Mouse (Mus musculus): ENCODE results near the gene Ankrd33b. TPM values are rescaled to one million over a fixed set of nuclear protein-coding genes. Genes with fewer than 3 reads are reported as not detected.

The Ankrd33b gene
- polyA plus RNA-seq, 1 experiment, result 6.1 TPM

DNA sequence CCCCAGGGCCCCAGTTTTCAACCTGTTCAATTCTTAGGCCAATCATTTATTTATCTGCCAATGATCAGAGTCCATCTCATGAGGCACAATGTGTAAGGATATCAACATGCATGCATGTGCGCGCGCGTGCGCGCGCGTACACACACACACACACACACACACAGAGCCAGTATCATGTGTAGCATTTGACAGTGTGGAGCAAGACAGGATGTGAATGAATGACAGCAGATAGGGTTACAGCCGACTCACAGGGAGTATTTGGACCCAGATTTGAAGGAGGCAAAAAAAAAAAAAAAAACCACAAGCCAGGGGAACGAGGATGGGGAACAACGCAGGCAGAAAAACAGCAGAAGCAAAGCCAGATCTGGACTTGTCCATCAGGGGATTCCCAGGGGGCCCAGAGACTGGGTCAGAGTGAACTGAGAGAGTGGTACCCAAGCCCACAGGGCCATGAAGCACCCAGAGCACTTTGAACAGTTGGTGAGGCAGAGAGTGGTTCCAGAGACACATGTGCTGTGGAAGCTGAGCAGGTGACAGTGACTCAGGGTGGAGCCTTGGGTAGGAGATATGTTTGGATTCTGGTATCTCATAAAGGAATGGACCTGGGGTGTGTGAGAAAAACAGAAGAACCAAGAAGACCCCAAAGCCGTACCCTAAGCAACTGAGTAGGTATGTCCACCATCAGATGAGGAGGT, 41.7 kb downstream of the Ankrd33b start:
- Histone ChIP-seq H3K79me2 (ENCODE audit: control insufficient read depth, insufficient read depth) (peaks cover 21% of the 10 kb centered on the region), H3K36me3 (ENCODE audit: control insufficient read depth, insufficient read depth) (peaks cover 15% of the 10 kb centered on the region), H3K27me3 (ENCODE audit: control insufficient read depth, insufficient read depth, insufficient read length) (no peaks in the 10 kb centered on the region), H3K79me3 (ENCODE audit: low read depth) (peaks cover 8% of the 10 kb centered on the region), H3ac (ENCODE audit: control insufficient read depth, insufficient read length, low read depth) (no peak overlapping the region), H3K4me3 (ENCODE audit: insufficient read depth, poor library complexity, severe bottlenecking) (no peak overlapping the region)
- no peak for TF ChIP-seq USF1 (IDR thresholded peaks at IDR 0.05; ENCODE audit: low read depth)

DNA sequence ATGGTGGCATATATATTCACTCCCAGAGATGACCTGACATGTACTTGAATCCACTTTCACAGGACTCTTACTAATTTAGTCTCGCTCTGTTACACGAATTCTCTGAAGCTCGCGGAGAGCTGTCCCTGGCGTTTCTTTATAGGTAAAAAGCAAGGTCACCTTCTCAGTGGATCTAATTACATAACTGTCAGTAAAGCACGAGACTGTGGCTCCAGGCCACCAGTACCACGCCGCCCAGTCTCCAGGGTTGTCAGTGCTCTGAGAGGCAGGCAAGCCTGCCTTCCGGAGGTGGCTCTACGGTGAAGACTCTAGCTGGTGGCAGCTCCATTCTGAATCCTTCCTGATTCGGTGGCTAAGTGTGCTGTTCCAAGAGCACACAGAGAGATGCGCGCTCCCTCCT, 43.0 kb downstream of the Ankrd33b start:
- H3K79me2 ChIP-seq (ENCODE audit: control insufficient read depth, insufficient read depth), result peaks cover 18% of the 10 kb centered on the region
- TF ChIP-seq CEBPB (IDR thresholded peaks at IDR 0.05; ENCODE audit: low read depth), result no peak
- TF ChIP-seq USF1 (IDR thresholded peaks at IDR 0.05; ENCODE audit: low read depth), result no peak
- no peak for TF ChIP-seq FOSL1 (IDR thresholded peaks at IDR 0.05; ENCODE audit: insufficient read depth, low read length, poor library complexity, severe bottlenecking)
- no peak for TF ChIP-seq MYOD1 (IDR thresholded peaks at IDR 0.05; ENCODE audit: control insufficient read depth, insufficient read length, low read depth)
- no peak for TF ChIP-seq MAX (IDR thresholded peaks at IDR 0.05)
- no peak for TF ChIP-seq MYOG (IDR thresholded peaks at IDR 0.05; ENCODE audit: control insufficient read depth, extremely low read depth, insufficient read length)
- no peak for TF ChIP-seq CTCF (IDR thresholded peaks at IDR 0.05; ENCODE audit: control insufficient read depth, insufficient read depth, insufficient read length)
- H3K4me3 ChIP-seq (ENCODE audit: insufficient read depth, poor library complexity, severe bottlenecking), result no peak overlapping the region
- peaks cover 15% of the 10 kb centered on the region for H3K36me3 ChIP-seq (ENCODE audit: control insufficient read depth, insufficient read depth)
- H3ac ChIP-seq (ENCODE audit: control insufficient read depth, insufficient read length, low read depth), result no peak overlapping the region
- H3K27me3 ChIP-seq (ENCODE audit: control insufficient read depth, insufficient read depth, insufficient read length), result no peaks in the 10 kb centered on the region
- H3K79me3 ChIP-seq (ENCODE audit: low read depth), result peaks cover 8% of the 10 kb centered on the region

DNA sequence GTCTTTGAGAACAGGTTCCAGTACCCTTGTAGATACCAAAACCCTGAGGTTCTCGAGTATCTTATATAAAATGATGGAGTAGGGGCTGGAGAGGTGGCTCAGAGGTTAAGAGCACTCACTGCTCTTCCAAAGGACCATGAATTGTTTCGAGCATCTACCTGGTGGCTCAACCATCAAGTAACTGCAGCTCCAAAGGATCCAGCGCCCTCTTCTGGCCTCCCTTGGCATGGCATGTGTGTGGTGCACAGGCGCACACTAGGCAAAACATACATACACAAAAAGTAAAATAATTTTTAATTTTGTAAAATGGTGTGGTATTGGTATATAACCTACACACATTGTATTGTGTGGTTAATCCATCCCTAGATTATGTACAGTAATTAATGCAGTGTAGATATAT, 43.8 kb downstream of the Ankrd33b start:
- Histone ChIP-seq H3K4me3 (ENCODE audit: insufficient read depth, poor library complexity, severe bottlenecking) (no peak overlapping the region), H3ac (ENCODE audit: control insufficient read depth, insufficient read length, low read depth) (no peak overlapping the region), H3K36me3 (ENCODE audit: control insufficient read depth, insufficient read depth) (peaks cover 15% of the 10 kb centered on the region), H3K79me3 (ENCODE audit: low read depth) (peaks cover 8% of the 10 kb centered on the region), H3K27me3 (ENCODE audit: control insufficient read depth, insufficient read depth, insufficient read length) (no peaks in the 10 kb centered on the region), H3K79me2 (ENCODE audit: control insufficient read depth, insufficient read depth) (peaks cover 17% of the 10 kb centered on the region)
- TF ChIP-seq CTCF (IDR thresholded peaks at IDR 0.05; ENCODE audit: control insufficient read depth, insufficient read depth, insufficient read length) (peak; percentile 3), MYOG (IDR thresholded peaks at IDR 0.05; ENCODE audit: control insufficient read depth, extremely low read depth, insufficient read length) (no peak), USF1 (IDR thresholded peaks at IDR 0.05; ENCODE audit: low read depth) (no peak), FOSL1 (IDR thresholded peaks at IDR 0.05; ENCODE audit: insufficient read depth, low read length, poor library complexity, severe bottlenecking) (no peak), MAX (IDR thresholded peaks at IDR 0.05) (no peak)

DNA sequence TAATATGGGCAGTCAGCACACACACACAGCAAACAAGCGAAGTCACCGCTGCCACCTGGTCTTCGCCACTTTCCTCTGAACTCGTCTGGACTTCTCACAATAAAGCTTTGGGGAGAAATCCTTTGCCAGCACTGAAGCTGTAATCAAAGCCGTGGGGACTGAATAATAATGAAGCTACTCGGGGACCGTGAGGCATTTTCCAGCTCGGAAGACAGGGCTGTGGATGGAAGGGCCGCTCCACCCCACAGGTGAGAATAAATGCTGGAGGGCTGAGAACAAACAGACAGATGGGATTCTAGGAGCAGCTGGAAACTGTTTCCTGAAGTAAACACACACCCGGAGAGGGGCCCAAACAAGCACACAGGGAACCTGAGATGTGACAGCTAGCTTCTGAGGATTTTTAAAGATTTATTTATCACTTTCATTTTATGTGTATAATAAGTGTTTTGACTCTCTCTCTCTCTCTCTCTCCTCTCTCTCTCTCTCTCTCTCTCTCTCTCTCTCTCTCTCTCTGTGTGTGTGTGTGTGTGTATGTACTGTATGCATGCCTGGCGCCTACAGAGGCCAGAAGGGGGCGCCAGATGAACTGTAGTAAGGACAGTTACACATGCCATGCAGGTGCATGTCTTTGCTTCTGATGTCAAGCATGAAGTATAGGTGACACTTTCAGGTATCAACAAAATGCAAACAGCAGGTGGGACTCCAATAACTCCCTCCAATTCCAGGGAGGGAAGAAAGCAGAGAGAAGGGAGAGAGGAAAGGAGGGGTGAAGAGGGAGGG, 46.7 kb downstream of the Ankrd33b start:
- Histone ChIP-seq H3K79me2 (ENCODE audit: control insufficient read depth, insufficient read depth) (no peaks in the 10 kb centered on the region), H3K4me3 (ENCODE audit: insufficient read depth, poor library complexity, severe bottlenecking) (no peak overlapping the region), H3K36me3 (ENCODE audit: control insufficient read depth, insufficient read depth) (peaks cover 15% of the 10 kb centered on the region), H3K27me3 (ENCODE audit: control insufficient read depth, insufficient read depth, insufficient read length) (no peaks in the 10 kb centered on the region), H3K79me3 (ENCODE audit: low read depth) (no peaks in the 10 kb centered on the region), H3ac (ENCODE audit: control insufficient read depth, insufficient read length, low read depth) (no peak overlapping the region)
- no peak for TF ChIP-seq FOSL1 (IDR thresholded peaks at IDR 0.05; ENCODE audit: insufficient read depth, low read length, poor library complexity, severe bottlenecking)

DNA sequence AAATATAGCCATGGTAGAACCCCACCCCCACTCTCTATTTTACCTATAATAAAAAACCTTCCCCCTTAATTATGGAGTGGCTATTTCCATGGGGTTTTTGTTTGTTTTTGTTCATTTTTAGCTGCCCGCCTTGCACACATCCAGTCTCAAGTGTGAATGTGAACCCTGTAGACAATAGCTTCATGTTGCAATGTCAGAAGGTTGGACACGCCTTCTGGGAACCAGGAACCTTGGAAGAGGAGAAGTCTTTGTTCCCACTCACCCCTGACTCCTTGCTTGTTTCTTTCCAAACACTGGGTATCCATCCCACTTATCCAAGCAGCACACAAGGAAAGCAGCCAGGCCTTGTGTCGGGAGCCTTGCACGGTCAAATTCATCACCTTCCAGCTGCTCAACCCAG, 48.5 kb downstream of the Ankrd33b start:
- TF ChIP-seq CTCF (IDR thresholded peaks at IDR 0.05; ENCODE audit: control insufficient read depth, insufficient read depth, insufficient read length), result no peak
- no peak for TF ChIP-seq MYOG (IDR thresholded peaks at IDR 0.05; ENCODE audit: control insufficient read depth, extremely low read depth, insufficient read length)
- no peak for TF ChIP-seq USF1 (IDR thresholded peaks at IDR 0.05; ENCODE audit: low read depth)
- TF ChIP-seq MYOD1 (IDR thresholded peaks at IDR 0.05; ENCODE audit: control insufficient read depth, insufficient read length, low read depth), result no peak
- no peak for TF ChIP-seq MAX (IDR thresholded peaks at IDR 0.05)
- TF ChIP-seq CEBPB (IDR thresholded peaks at IDR 0.05; ENCODE audit: low read depth), result no peak
- TF ChIP-seq FOSL1 (IDR thresholded peaks at IDR 0.05; ENCODE audit: insufficient read depth, low read length, poor library complexity, severe bottlenecking), result no peak
- H3K36me3 ChIP-seq (ENCODE audit: control insufficient read depth, insufficient read depth), result peaks cover 7% of the 10 kb centered on the region

More for the DNA sequence above, 48.5 kb downstream of the Ankrd33b start:
- Histone ChIP-seq H3K79me2 (ENCODE audit: control insufficient read depth, insufficient read depth) (no peaks in the 10 kb centered on the region), H3K4me3 (ENCODE audit: insufficient read depth, poor library complexity, severe bottlenecking) (no peak overlapping the region), H3ac (ENCODE audit: control insufficient read depth, insufficient read length, low read depth) (no peak overlapping the region), H3K27me3 (ENCODE audit: control insufficient read depth, insufficient read depth, insufficient read length) (no peaks in the 10 kb centered on the region), H3K79me3 (ENCODE audit: low read depth) (no peaks in the 10 kb centered on the region)
